Mouse (Mus musculus) frontal cortex, postnatal 36 days (tissue): ENCODE results near the gene Gm10318.
A peak's percentile ranks its signal among the peaks of the same experiment; 100 is the strongest.

ENCODE experiments used
- DNase-seq, 2 experiments: peaks; one replicate each; pipeline ENCODE4 v3.0.0; 2022; ENCODE audit warnings: low spot score in 2 of 2

The Gm10318 gene

GRCm38 (mm10) chr10:77890987-77891565, 38.4 kb downstream of the Gm10318 start:
- DNase-seq, result no peak

GRCm38 (mm10) chr10:77895562-77895961, 42.9 kb downstream of the Gm10318 start:
- no peak for DNase-seq

GRCm38 (mm10) chr10:77900126-77900525, 47.5 kb downstream of the Gm10318 start:
- DNase-seq, result no peak

GRCm38 (mm10) chr10:77900903-77901818, 48.5 kb downstream of the Gm10318 start:
- no peak for DNase-seq

GRCm38 (mm10) chr10:77901871-77902210, 49.2 kb downstream of the Gm10318 start:
- no peak for DNase-seq

- peak; percentile 61 to 70 for DNase-seq
These were observed 49.7 kb downstream of the Gm10318 start, which contains the start of gene Lrrc3 for GRCm38 (mm10) chr10:77902211-77902893. Lrrc3 (minus strand) TSS chr10:77902536.

- peak; percentile 62 to 76 for DNase-seq
These were observed 50.4 kb downstream of the Gm10318 start for GRCm38 (mm10) chr10:77902894-77903715.
